Mouse (Mus musculus) retina, embryonic 14.5 days (tissue): ENCODE data around the gene Hykk.

ENCODE experiments used
- DNase-seq: peaks from one replicate; pipeline ENCODE4 v3.0.0-alpha.2; 2015; ENCODE audit warnings: low spot score

Gene Hykk

GRCm38 (mm10) chr9:54981291-54982191 is 64.5 kb downstream of the Hykk start:
- DNase-seq, result peak; percentile 87

GRCm38 (mm10) chr9:54982401-54982800 is 65.3 kb downstream of the Hykk start:
- DNase-seq, result peak; percentile 18

- DNase-seq, result no peak
These were observed 73.3 kb downstream of the Hykk start for GRCm38 (mm10) chr9:54990362-54990761.

DNA sequence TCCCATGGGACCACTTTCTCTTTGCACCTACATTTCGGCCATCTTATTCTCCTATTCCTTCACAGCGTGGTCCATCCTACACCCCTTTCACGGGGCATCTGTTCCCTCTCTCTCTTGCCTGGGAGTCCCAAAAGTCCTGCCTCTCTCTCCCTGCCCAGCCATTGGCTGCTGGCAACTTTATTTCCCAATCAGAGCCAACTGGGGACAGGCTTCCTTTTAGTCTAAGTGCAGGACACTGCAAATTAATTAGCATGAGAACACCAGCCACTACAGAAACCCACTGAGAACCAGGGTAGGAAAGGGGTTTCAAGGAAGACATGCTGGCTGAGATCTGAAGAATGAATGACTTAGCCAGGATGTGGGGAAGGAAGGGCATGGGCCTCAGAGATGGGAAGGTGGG is 77.3 kb downstream of the Hykk start:
- no peak for DNase-seq

- no peak for DNase-seq
These were observed 78.6 kb downstream of the Hykk start for GRCm38 (mm10) chr9:54995645-54996044.
